Mouse (Mus musculus): ENCODE data around the gene Sec24a. TPM values are rescaled to one million over a fixed set of nuclear protein-coding genes. Genes with fewer than 3 reads are reported as not detected.
A peak's percentile ranks its signal among the peaks of the same experiment; 100 is the strongest.
"Not testable (repeated sequence)": the region's sequence is repeated elsewhere in the genome, so short reads cannot be mapped to it uniquely, and the experiment has no call there.

Sec24a gene
- total RNA-seq, 2 experiments from 2014 or later: 31.8 to 33.1 TPM

DNA sequence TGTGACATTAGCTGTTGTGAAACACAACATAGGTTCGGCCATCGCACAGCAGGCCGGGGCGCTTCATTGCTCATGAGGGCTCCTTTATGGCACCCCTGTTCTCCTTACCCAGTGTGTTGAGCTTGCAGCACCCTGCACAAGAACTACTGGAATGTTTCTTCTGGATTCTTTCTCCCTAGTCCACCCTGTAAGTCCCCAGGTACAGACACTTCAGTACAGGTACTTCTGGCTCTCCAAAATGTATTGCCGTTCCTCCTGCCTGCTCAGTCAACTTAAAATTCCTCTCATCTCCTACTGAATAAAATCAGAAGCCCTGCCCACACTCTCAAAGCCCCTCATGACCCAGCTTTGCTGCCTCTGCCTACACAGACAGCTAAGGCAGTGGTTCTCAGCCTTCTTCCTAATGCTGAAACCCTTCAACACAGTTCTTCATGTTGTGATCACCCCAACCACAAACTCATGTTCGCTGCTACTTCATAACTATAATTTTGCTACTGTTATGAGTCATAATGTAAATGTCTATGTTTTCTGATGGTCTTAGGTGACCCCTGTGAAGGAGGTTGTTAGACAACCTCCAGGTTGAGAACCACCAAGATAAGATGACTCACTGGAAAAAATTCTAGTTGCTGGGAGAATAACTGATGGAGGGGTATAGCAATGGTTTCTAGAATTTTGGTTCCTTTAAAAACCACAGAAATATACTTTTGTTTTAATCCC, 3.3 kb downstream of the Sec24a start:
- no peak for DNase-seq (ENCODE audit: low spot score in 2 of 2)

DNA sequence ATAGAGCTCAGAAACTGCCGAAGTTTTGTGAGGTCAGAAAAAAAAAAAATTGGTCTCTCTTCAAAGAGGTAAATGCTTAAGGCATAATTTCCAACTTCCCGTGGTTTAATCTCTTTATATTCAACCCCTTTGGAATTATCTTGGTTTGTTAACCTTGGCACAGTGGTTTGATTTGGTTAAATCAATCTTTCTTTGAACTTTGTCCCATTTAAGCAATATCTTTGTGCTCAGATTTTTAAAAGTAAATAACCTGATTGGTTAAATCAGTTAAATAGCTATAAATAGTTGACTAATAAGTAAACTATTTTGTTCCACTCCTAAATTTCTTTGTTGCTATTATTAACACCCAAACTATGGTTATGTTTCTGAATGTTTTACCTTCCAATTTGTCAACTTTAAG, 4.2 kb downstream of the Sec24a start:
- no peak for DNase-seq (ENCODE audit: low spot score in 2 of 2)

DNA sequence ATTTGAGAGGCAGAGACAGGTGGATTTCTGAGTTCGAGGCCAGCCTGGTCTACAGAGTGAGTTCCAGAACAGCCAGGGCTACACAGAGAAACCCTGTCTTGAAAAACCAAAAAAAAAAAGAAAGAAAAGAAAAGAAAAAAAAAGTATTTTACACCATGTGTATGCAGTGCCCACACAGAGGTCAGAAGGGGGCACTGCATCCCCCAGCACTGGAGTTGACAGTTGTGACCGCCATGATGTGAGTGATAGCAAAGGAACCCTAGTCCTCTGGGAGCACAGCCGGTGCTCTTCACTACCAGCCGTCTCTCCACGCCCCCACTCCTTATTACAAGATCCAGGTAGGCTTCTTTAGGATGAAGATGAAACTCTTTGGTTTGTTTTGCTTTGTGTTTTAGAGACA, 5.2 kb downstream of the Sec24a start:
- not testable (repeated sequence) for DNase-seq (ENCODE audit: low spot score in 2 of 2)

DNA sequence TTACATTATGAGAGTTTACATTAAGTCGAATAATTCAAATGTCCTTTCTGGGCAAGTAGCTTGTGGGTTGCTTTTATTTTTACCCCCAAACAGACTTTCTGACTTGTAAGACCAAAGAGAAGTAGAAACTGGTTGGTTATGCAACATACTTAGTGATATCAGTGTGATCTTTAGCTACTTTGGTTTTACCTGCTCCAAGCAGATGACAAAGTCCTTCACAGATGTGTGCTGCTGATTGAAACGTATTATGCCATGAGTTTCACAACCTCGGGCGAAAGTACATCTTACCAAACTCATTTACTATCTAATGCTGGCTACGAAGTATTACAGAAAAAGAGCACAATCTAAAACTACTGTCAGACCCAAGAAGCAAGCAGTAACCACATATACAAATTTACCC, 5.8 kb downstream of the Sec24a start:
- no peak for DNase-seq (ENCODE audit: low spot score in 2 of 2)

DNA sequence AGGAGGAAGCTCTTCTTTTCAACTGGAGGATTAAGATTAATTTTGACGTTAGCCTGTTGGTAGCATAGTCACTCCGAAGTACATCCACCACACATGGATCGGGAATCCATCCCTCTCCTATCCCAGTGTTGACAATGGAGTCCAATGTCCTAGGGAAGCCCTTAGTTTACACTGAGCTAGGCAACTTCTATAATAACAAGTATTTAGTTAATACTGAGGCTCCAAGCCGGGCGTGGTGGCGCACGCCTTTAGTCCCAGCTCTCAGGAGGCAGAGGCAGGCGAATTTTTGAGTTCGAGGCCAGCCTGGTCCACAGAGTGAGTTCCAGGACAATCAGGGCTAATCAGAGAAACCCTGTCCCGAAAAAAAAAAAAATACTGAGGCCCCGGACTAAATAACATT, 6.4 kb downstream of the Sec24a start:
- no peak for DNase-seq (ENCODE audit: low spot score in 2 of 2)

DNA sequence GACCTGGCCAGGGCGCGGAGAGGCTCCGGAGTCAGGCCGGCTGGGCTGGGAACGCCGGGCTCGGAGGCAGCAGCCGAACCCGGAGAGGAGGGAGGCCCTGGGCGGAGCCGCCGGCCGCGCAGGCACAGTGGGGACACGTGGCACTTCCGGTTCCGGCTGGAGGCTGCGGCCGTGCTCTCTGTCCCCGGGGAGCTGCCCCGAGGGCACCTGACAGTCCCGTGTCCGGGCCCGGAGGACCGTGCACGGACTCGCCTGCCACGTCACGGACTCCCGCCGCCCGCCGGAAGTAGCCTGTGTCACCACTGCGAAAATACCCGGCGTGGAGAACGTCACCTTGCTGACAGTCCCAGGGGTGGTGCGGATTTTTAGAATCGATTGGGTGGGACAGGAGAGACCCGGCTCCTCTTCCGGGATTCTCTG, 7.1 kb downstream of the Sec24a start:
- DNase-seq (ENCODE audit: low spot score in 2 of 2): peak; percentile 80 to 82

DNA sequence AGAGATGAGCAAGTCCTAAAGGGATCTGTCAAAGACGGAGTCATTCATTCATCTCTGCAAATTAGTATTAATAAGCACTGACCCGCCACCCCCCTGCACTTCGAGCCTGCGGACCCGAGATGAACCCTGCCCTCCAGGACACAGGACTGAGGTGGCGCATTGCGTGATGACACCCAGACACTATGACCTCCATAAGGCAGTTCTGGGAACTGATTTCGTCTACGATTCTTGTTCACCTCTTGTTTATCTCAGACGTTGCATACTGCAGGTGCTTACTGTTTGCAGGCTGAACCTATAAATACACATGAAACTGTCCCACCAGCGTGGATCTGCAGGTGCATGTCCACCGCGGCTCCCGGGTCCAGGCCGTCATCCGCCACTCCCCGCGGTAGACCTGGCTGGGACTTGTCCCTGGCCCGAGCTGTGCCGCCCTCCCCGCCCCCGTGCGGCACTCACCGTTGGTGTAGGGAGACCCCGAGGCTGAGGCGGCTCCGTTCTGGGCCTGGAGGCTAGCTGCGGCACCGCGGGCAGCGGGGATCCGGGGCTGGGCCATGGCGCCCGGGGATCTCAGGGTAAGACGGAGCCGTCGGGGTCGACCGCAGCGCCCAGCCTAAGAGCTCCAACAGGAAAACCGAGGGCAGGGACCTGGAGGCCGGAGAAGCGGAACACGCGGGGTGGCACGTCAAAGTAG, 7.7 kb downstream of the Sec24a start:
- peak; percentile 5 to 18 for DNase-seq (ENCODE audit: low spot score in 2 of 2)

DNA sequence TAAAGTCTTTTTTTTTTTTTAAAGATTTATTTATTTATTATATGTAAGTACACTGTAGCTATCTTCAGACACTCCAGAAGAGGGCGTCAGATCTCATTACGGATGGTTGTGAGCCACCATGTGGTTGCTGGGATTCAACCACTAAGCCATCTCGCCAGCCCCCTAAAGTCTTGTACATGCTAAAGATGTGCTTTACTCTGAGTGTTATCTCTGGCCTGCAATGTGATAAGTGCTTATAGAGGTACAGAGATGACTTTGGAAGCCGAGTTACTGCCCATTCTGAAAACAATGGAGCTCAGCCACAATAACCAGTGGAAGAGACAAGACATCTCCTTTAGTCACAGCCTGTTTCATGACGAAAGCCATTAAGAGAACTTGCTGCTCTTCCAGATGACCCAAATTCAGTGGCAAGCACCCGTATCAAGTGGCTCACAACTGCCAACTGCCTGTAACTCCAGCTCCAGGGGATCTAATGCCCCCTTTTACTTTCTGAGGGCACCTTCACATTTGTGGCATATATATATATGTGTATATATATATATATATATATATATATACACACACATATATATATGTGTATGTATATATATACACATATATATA, 11.7 kb downstream of the Sec24a start:
- DNase-seq (ENCODE audit: low spot score in 2 of 2): not testable (repeated sequence)

DNA sequence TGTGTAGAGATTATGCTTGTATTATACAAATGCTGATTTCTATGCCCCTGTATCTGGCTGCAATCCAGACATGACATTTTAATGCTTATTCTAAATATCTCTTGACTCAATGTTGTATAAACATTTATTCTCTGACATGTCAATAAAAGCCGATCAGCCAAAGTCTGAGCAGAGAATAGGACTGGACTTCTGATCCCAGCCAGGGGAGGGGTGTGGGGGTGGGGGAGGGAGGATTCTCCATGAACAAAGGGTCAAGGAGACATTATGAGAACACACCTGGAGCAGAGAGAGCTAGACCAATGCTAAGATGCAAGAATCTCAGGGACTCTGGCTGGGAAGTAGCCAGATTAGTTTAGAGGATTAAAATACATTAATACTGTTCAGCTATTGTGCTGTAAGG, 17.3 kb downstream of the Sec24a start:
- DNase-seq (ENCODE audit: low spot score in 2 of 2): no peak

DNA sequence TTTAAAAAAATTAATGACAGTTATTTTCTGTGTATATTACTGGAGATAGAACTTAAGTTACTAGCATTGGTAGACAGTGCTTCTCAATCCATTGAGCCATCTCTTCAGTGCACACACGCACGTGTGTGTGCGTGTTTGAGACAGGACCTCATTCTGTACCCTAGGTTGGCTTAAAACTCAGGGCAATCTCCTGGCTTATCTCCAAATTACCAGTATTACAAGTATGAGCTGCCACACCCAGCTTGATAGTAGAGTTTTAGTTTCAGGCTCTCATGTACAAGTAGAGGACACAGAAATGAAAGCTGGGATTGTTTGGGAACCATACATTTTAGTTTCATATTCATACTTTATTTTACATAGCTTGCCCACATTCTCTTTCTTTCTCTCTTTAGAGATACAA, 22.7 kb downstream of the Sec24a start:
- DNase-seq (ENCODE audit: low spot score in 2 of 2): no peak

DNA sequence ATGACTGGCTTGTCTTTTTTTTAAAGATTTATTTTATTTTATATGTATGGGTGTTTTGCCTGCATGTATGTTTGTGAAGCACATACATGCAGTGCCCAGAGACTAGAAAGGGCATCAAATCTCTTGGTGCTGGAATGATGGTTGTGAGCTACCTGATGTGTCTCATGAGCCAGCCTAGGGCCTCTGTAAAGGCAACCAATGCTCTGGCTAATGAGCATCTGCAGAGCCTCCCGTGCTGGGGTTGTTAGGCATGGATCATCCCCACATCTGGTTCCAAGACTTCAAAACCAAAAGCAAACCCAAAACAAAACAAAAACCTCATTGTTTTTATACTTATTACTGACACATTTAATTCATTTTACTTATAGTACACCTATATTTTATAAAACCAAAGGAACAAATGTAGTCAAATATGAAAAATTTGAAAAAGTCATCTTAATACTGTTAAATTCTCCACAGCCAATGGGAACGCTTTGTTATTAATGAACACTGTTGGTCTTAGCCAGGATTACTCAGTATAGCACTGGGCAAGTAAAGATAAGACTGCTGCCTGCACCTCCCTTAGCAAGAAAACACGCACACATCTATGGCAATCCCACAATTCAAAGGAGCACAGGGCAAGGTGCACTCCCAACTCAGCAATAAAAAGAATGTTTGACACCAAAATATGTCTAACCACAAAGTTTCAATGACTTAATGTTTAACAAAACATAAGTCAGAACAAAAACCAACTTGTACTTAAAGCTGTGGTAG, 24.6 kb downstream of the Sec24a start:
- DNase-seq (ENCODE audit: low spot score in 2 of 2): no peak

DNA sequence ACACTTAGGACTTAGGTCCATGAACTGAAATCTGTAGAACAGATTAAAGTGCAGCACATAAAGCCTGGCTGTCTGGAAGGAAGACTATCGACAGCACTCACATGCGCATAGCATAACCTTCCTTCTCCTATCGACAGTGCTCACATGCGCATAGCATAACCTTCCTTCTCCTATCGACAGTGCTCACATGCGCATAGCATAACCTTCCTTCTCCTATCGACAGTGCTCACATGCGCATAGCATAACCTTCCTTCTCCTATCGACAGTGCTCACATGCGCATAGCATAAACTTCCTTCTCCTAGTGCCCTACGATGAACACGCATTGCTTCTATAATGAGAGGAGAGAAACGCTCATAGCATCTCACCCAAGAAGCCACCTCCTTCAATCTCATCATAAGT, 29.2 kb downstream of the Sec24a start:
- not testable (repeated sequence) for DNase-seq (ENCODE audit: low spot score in 2 of 2)

DNA sequence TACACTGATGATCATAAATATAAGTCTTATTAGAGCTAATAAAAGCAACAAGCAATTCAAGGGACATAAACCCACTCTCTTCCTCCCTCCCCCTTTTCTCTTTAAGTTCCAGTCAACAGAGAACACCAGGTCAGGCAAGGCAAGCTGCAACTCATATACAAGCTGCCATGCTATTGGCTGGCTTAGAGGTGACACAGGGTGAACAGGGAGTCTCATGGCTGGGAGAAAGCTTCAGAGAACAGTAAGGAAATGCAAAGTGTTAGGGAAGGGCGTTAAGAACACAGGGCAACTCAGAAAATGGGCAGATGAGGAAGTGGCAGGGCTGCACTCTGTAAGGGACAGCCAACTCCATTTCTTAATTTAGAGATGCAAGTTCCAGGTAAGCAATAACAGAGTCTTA, 30.6 kb downstream of the Sec24a start:
- no peak for DNase-seq (ENCODE audit: low spot score in 2 of 2)

DNA sequence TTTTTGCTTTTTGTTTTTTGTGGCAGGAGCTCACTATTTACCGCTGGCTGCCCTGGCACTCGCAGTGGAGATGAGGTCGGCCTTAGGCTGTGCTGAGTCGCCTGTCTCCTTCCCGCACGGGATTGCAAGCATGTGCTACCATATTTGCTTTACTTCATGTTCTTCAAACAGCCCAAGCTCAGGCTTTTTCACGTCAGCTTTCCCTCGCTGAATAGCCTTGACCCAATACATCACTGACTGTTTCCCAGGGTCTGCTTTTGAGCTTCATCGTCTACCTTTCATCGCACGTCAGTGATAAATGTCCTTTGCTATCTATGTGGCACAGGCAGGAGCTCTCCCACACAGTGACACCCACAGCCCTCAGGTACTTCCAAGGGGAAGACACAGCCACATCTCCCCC, 42.4 kb downstream of the Sec24a start:
- DNase-seq (ENCODE audit: low spot score in 2 of 2): no peak

DNA sequence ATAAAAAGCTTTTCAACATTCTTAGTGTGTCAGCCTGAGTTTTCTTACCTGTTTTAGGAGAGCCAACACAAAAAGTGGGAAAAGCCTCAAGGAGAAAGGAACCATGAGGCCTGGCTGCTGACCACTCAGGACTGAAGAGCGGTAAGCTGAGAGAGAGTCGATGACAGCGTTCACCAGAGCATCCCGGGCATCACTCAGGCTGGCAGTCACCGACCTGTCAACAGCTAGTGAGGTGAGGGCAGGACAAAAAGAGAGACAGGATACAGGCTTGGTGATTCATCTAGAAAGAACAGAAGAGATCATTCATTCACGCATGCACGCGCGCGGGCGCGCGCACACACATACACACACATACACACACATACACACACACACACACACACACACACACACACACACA, 56.4 kb downstream of the Sec24a start:
- DNase-seq (ENCODE audit: low spot score in 2 of 2): no peak

DNA sequence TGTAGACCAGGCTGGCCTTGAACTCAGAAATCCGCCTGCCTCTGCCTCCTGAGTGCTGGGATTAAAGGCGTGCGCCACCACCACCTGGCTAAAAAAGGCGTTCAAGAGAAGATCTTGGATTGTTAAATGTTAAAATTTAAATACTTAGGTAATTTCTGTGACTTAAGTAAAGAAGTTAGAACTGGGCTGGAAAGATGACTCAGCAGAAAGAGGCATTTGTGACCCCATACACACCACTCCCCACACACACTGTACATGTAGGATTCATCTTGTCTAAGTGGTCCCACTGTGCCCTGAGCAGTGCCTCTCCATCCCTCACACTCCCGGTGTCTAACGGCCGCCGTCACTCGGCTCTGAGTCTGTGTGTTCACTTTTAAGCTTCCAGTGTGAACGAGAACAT, 57.0 kb downstream of the Sec24a start:
- no peak for DNase-seq (ENCODE audit: low spot score in 2 of 2)

DNA sequence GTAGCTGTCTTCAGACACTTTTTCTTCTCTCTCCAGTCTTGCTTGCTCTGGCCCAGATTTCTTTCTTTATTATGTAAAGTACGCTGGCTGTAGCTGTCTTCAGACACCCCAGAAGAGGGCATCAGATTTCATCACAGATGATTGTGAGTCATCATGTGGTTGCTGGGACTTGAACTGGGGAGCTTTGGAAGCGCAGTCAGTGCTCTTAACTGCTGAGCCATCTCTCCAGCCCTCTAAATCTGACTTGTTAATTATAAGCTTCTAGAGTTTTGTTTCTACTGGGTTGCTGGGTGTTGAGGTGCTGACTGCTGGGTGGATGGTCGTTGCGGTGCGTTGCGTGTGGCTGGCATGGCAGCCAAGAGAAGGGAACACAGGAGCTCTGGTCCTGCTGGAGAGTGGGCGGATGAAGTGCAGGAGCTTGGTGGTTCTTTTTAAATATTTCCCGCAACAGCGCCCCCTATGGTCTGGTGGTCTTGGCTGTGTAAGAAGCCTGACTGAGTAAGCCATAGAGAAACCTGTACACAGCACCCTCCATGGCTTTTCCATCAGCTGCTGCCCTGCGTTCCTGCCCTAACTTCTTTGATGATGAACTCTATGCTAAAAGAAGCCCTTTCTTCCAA, 59.9 kb downstream of the Sec24a start:
- DNase-seq (ENCODE audit: low spot score in 2 of 2): no peak

DNA sequence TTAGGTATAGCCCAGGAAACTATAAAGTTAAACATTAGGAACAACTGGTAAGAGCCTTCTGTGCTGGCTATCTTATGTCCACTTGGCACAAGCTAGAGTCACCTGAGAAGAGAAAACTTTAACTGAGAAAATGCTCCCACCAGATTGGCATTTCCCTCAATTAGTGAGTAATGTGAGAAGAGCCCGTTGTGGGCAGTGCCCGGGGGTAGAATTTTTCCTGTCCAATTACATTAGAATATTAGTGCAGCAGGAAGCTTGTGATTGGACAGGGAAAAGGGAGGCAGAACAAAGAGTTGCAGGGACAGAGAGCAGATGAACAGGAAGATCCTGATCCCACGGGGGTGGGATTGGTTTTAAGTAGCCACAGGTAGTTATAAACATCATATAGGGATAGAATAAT, 60.6 kb downstream of the Sec24a start:
- DNase-seq (ENCODE audit: low spot score in 2 of 2): no peak

DNA sequence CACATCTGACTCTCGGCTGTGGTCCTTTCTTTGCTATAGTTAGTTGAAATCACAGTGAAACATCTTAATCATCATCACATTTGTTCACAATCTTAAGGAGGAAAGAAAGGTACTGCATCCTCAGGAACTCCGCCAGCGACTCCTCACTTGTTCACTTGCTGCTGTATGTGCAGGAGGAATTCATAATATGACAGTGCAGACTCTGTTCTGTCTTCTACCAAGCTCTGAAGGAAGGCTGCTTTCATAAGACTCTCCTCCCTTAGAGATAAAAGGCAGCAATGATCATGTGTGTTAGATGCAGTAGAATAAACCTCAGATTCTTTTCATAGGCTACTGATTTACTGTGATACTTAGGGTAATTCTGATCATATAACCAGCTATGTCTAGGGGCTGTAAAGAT, 68.5 kb downstream of the Sec24a start:
- no peak for DNase-seq (ENCODE audit: low spot score in 2 of 2)

DNA sequence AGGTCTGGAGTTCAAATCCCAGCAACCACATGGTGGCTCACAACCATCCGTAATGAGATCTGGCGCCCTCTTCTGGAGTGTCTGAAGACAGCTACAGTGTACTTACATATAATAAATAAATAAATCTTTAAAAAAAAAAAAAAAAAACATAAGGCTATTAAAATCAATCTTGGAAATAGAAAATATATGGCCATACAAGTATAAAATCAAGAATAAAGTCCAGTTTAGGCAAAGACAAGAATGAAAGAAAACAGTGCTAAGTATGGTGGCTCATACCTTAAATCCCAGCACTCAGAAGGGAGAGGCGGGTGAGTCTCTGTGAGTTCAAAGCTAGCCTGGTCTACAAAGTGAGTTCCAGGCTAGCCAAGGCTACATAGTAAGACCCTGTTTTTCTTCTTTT, 72.8 kb downstream of the Sec24a start:
- not testable (repeated sequence) for DNase-seq (ENCODE audit: low spot score in 2 of 2)

DNA sequence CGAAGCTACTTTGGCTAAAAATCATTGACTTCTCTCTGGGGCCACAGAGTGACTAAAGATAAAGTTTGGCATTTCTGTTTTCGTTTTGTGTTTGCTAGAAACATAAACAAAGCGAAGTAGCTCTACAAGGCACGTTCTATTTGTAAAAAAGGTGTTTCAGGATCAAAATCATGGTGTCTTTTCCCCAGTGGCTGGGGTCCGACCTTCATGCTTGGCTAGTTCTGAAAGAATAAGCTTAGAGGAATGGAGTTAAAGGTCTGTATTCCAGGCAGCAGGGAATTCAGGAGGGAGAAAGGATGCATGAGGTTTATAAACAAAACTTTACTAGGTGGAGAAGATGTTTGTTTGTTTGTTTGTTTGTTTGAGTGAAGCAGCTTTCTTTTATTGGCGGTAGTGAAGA, 74.1 kb downstream of the Sec24a start:
- DNase-seq (ENCODE audit: low spot score in 2 of 2): no peak
